Mouse (Mus musculus) limb, embryonic 11.5 days (tissue): ENCODE data around the gene Tbc1d22a. TPM values are rescaled to one million over a fixed set of nuclear protein-coding genes. Genes with fewer than 3 reads are reported as not detected.

Source experiments
- ATAC-seq: fragments of 200-750 bp; cut with Nextera tagmentation; 2 replicates; pipeline ENCODE4 v1.8.0; 2017; ENCODE audit warnings: low read depth; ENCODE audit not compliant: insufficient number of reproducible peaks, low FRiP score, low TSS enrichment
- DNase-seq: peaks from one replicate; pipeline ENCODE4 v3.0.0-alpha.2; 2015; ENCODE audit warnings: low spot score
- H3K27ac ChIP-seq: fragments of 300-500 bp; sonication (generic); replicated peaks from 2 replicates; pipeline ENCODE4 v1.5.1; 2014; ENCODE audit warnings: low read depth, mild to moderate bottlenecking, low read length
- H3K27me3 ChIP-seq: fragments of 300-500 bp; sonication (generic); 2 replicates; pipeline ENCODE4 v1.6.1; 2014; ENCODE audit warnings: mild to moderate bottlenecking, low read length, mixed read lengths; ENCODE audit not compliant: control insufficient read depth, insufficient read depth
- H3K36me3 ChIP-seq: fragments of 300-500 bp; sonication (generic); 2 replicates; pipeline ENCODE4 v1.6.1; 2014; ENCODE audit warnings: mild to moderate bottlenecking, low read length, moderate library complexity, mixed read lengths; ENCODE audit not compliant: control insufficient read depth, insufficient read depth
- H3K4me1 ChIP-seq: fragments of 300-500 bp; sonication (generic); 2 replicates; pipeline ENCODE4 v1.6.1; 2014; ENCODE audit warnings: low read length, mixed read lengths; ENCODE audit not compliant: control insufficient read depth, insufficient read depth
- H3K4me2 ChIP-seq: fragments of 300-500 bp; sonication (generic); 2 replicates; pipeline ENCODE4 v1.6.1; 2014; ENCODE audit warnings: low read depth, mild to moderate bottlenecking, moderate library complexity; ENCODE audit not compliant: severe bottlenecking
- H3K4me3 ChIP-seq: fragments of 300-500 bp; sonication (generic); 2 replicates; pipeline ENCODE4 v1.5.1; 2014; ENCODE audit warnings: low read depth, low read length
- H3K9ac ChIP-seq: fragments of 300-500 bp; sonication (generic); 2 replicates; pipeline ENCODE4 v1.6.1; 2014; ENCODE audit warnings: mild to moderate bottlenecking, low read length
- H3K9me3 ChIP-seq: fragments of 300-500 bp; sonication (generic); 2 replicates; pipeline ENCODE4 v1.6.1; 2016; ENCODE audit warnings: low read length; ENCODE audit not compliant: control insufficient read depth
- WGBS: fragments of 180-500 bp; shearing (Covaris S2); extraction: QIAGEN DNeasy Blood & Tissue Kit; methylation state at CpG from one replicate; pipeline ENCODE4 v1.1.7; 2014; 5-methylcytosine and 5-hydroxymethylcytosine counted together
- polyA plus RNA-seq: library from polyadenylated mRNA; unstranded; fragments of >200 nt; fragmentation: Nextera tagmentation; extraction: Ambion mirVana; gene quantifications from 2 replicates; pipeline ENCODE4 v1.2.1, GENCODE M21; 2014

Tbc1d22a gene
- polyA plus RNA-seq, 1 experiment from 2014 or later = 7.7 TPM

GRCm38 (mm10) chr15:86491434-86492099 lies 277.3 kb downstream of the Tbc1d22a start:
- no peak overlapping the region for H3K27ac ChIP-seq
- DNase-seq (no peak), ATAC-seq (no peak)
- peaks cover 5% of the 10 kb centered on the region for H3K4me1 ChIP-seq
- H3K36me3 ChIP-seq = no peaks in the 10 kb centered on the region
- H3K27me3 ChIP-seq = no peaks in the 10 kb centered on the region
- H3K9ac ChIP-seq = no peak overlapping the region
- H3K4me3 ChIP-seq = no peak overlapping the region
- 77% methylated on average over 12 of the region's 12 CpGs for WGBS
- no peaks in the 10 kb centered on the region for H3K9me3 ChIP-seq
- H3K4me2 ChIP-seq = no peak overlapping the region

GRCm38 (mm10) chr15:86492636-86493035 lies 278.4 kb downstream of the Tbc1d22a start:
- H3K4me3 ChIP-seq = no peak overlapping the region
- no peak overlapping the region for H3K9ac ChIP-seq
- no peaks in the 10 kb centered on the region for H3K27me3 ChIP-seq
- 0 out of 2 replicates have a peak, but pooled peaks cover 4% of the 10 kb centered on the region for H3K4me1 ChIP-seq
- no peak overlapping the region for H3K4me2 ChIP-seq
- WGBS = 71% methylated on average over 5 of the region's 5 CpGs
- no peak overlapping the region for H3K27ac ChIP-seq
- no peaks in the 10 kb centered on the region for H3K9me3 ChIP-seq
- H3K36me3 ChIP-seq = no peaks in the 10 kb centered on the region
- ATAC-seq = no peak
- DNase-seq = no peak

- WGBS = 94% methylated on average over 4 of the region's 4 CpGs
- DNase-seq (no peak), ATAC-seq (no peak)
- H3K27me3 ChIP-seq = no peaks in the 10 kb centered on the region
- H3K27ac ChIP-seq = no peak overlapping the region
- 0 out of 2 replicates have a peak, but pooled peaks cover 4% of the 10 kb centered on the region for H3K4me1 ChIP-seq
- no peak overlapping the region for H3K4me2 ChIP-seq
- H3K9me3 ChIP-seq = no peaks in the 10 kb centered on the region
- H3K4me3 ChIP-seq = no peak overlapping the region
- no peaks in the 10 kb centered on the region for H3K36me3 ChIP-seq
- H3K9ac ChIP-seq = no peak overlapping the region
Observed at GRCm38 (mm10) chr15:86496209-86496608, 281.9 kb downstream of the Tbc1d22a start.

GRCm38 (mm10) chr15:86496646-86497045 lies 282.4 kb downstream of the Tbc1d22a start:
- Histone ChIP-seq H3K9ac (no peak overlapping the region), H3K4me1 (0 out of 2 replicates have a peak, but pooled peaks cover 4% of the 10 kb centered on the region), H3K27ac (no peak overlapping the region), H3K36me3 (no peaks in the 10 kb centered on the region), H3K27me3 (no peaks in the 10 kb centered on the region), H3K4me2 (no peak overlapping the region), H3K4me3 (no peak overlapping the region), H3K9me3 (no peaks in the 10 kb centered on the region)
- 89% methylated on average over 7 of the region's 7 CpGs for WGBS
- ATAC-seq (no peak), DNase-seq (no peak)

- H3K4me1 ChIP-seq = 0 out of 2 replicates have a peak, but pooled peaks cover 4% of the 10 kb centered on the region
- no peak overlapping the region for H3K27ac ChIP-seq
- H3K4me2 ChIP-seq = no peak overlapping the region
- ATAC-seq = no peak
- DNase-seq = no peak
- no peak overlapping the region for H3K9ac ChIP-seq
- H3K9me3 ChIP-seq = no peaks in the 10 kb centered on the region
- no peaks in the 10 kb centered on the region for H3K36me3 ChIP-seq
- H3K4me3 ChIP-seq = no peak overlapping the region
- H3K27me3 ChIP-seq = no peaks in the 10 kb centered on the region
Observed at GRCm38 (mm10) chr15:86500536-86500935, 286.3 kb downstream of the Tbc1d22a start.

GRCm38 (mm10) chr15:86503413-86503812 lies 289.2 kb downstream of the Tbc1d22a start:
- H3K4me2 ChIP-seq = no peak overlapping the region
- no peaks in the 10 kb centered on the region for H3K4me1 ChIP-seq
- H3K4me3 ChIP-seq = no peak overlapping the region
- DNase-seq (no peak), ATAC-seq (no peak)
- no peaks in the 10 kb centered on the region for H3K36me3 ChIP-seq
- no peaks in the 10 kb centered on the region for H3K27me3 ChIP-seq
- H3K9me3 ChIP-seq = no peaks in the 10 kb centered on the region
- no peak overlapping the region for H3K27ac ChIP-seq
- no peak overlapping the region for H3K9ac ChIP-seq
- 60% methylated on average over 10 of the region's 10 CpGs for WGBS

- H3K4me3 ChIP-seq = no peak overlapping the region
- DNase-seq (no peak), ATAC-seq (no peak)
- no peak overlapping the region for H3K27ac ChIP-seq
- H3K36me3 ChIP-seq = no peaks in the 10 kb centered on the region
- 0 out of 2 replicates have a peak, but pooled peaks cover 3% of the 10 kb centered on the region for H3K4me1 ChIP-seq
- H3K9me3 ChIP-seq = no peaks in the 10 kb centered on the region
- 71% methylated on average over 4 of the region's 4 CpGs for WGBS
- no peaks in the 10 kb centered on the region for H3K27me3 ChIP-seq
- no peak overlapping the region for H3K4me2 ChIP-seq
- H3K9ac ChIP-seq = no peak overlapping the region
Observed at GRCm38 (mm10) chr15:86506666-86507065, 292.4 kb downstream of the Tbc1d22a start.

- H3K9ac ChIP-seq = no peak overlapping the region
- DNase-seq (no peak), ATAC-seq (no peak)
- H3K27ac ChIP-seq = no peak overlapping the region
- 0 out of 2 replicates have a peak, but pooled peaks cover 3% of the 10 kb centered on the region for H3K4me1 ChIP-seq
- no peak overlapping the region for H3K4me3 ChIP-seq
- H3K27me3 ChIP-seq = no peaks in the 10 kb centered on the region
- 88% methylated on average over 8 of the region's 8 CpGs for WGBS
- H3K36me3 ChIP-seq = no peaks in the 10 kb centered on the region
- H3K4me2 ChIP-seq = no peak overlapping the region
- no peaks in the 10 kb centered on the region for H3K9me3 ChIP-seq
Observed at GRCm38 (mm10) chr15:86507546-86507945, 293.3 kb downstream of the Tbc1d22a start.
